Mouse (Mus musculus): ENCODE measurements around the gene Srebf2.

- no peak for TF ChIP-seq EP300 (IDR thresholded peaks at IDR 0.05; ENCODE audit: insufficient read depth, low read depth, low read length)
- no peak for TF ChIP-seq CTCF (IDR thresholded peaks at IDR 0.05; ENCODE audit: low read depth, low read length)
Observed at GRCm38 (mm10) chr15:82223251-82223650, 76.3 kb downstream of the Srebf2 start.

All from ES-Bruce4 (cell line).